ENCODE assay signal across 14 mouse cellular contexts in genomic region chr12:100050552-100050951, GRCm38 (mm10).
"Had no signal": no experiment of that assay in that cellular context is flagged by ENCODE, and none has a peak within 500 bp of the region (broad histone marks: within the 10 kb centered on the region; RNA-seq: fewer than 3 reads in every experiment).

No protein-coding gene starts in this region.

- H3K9ac ChIP-seq: limb, embryonic 15.5 days; liver, embryonic 12.5 days; lung, embryonic 14.5 days; neural tube, embryonic 12.5 days; stomach, embryonic 15.5 days had no signal

- H3K4me3 ChIP-seq: limb, embryonic 15.5 days; liver, embryonic 12.5 days; midbrain, embryonic 10.5 days; neural tube, embryonic 12.5 days; stomach, embryonic 15.5 days had no signal

- H3K9me3 ChIP-seq: limb, embryonic 15.5 days; liver, embryonic 12.5 days; midbrain, embryonic 10.5 days; neural tube, embryonic 12.5 days; stomach, embryonic 15.5 days had no signal

- H3K27ac ChIP-seq: limb, embryonic 15.5 days; liver, embryonic 12.5 days; midbrain, embryonic 10.5 days; neural tube, embryonic 12.5 days; stomach, embryonic 15.5 days had no signal

- H3K27me3 ChIP-seq: limb, embryonic 15.5 days; liver, embryonic 12.5 days; neural tube, embryonic 12.5 days; stomach, embryonic 15.5 days had no signal

- DNase-seq: kidney, adult 8-10 months; kidney, postnatal 36 days; lung, embryonic 14.5 days; lung, postnatal 10 days; lung, postnatal 4 days; midbrain, embryonic 14.5 days; right cerebral cortex, postnatal 14 days; thymus, postnatal 36 days had no signal

- H3K36me3 ChIP-seq: limb, embryonic 15.5 days; liver, embryonic 12.5 days; midbrain, embryonic 10.5 days; neural tube, embryonic 12.5 days; stomach, embryonic 15.5 days had no signal

- ATAC-seq: intestine, embryonic 16.5 days; liver, embryonic 12.5 days had no signal

- H3K4me2 ChIP-seq: limb, embryonic 15.5 days; liver, embryonic 12.5 days; lung, embryonic 14.5 days; neural tube, embryonic 12.5 days; stomach, embryonic 15.5 days had no signal

- H3K4me1 ChIP-seq: limb, embryonic 15.5 days; liver, embryonic 12.5 days; neural tube, embryonic 12.5 days; stomach, embryonic 15.5 days had no signal
